Mouse (Mus musculus) cortical plate, adult 2 months (tissue): ENCODE measurements around the gene Cep128.

Experiments
- CTCF ChIP-seq: fragments of 200-500 bp; IDR thresholded peaks from 2 replicates; pipeline ENCODE4 v1.5.1; 2011; ENCODE audit warnings: mild to moderate bottlenecking, control low read depth, low read length; ENCODE audit not compliant: insufficient read depth; ENCODE audit errors: extremely low read depth
- POLR2A ChIP-seq: fragments of 200-500 bp; IDR thresholded peaks from 2 replicates; pipeline ENCODE4 v1.6.1; 2011; ENCODE audit warnings: mild to moderate bottlenecking, low read length, control low read depth; ENCODE audit not compliant: insufficient read depth; ENCODE audit errors: extremely low read depth

GRCm38 (mm10) chr12:91070551-91071045 lies 313.6 kb downstream of the Cep128 start:
- TF ChIP-seq POLR2A: no peak
- no peak for TF ChIP-seq CTCF
